Mouse (Mus musculus): ENCODE measurements around the gene Nup50.

GRCm38 (mm10) chr15:84919938-84920337 is 3.3 kb upstream of the Nup50 start, which contains the start of gene Gm29666:
- TF ChIP-seq CTCF (IDR thresholded peaks at IDR 0.05; ENCODE audit: low read depth, low read length) = no peak
- no peak for TF ChIP-seq GATA1 (IDR thresholded peaks at IDR 0.05; ENCODE audit: borderline replicate concordance, low read length)
- TF ChIP-seq POLR2AphosphoS5 (IDR thresholded peaks at IDR 0.05; ENCODE audit: insufficient replicate concordance, low read depth, low read length) = no peak

Data from G1E (cell line).